Mouse (Mus musculus): ENCODE measurements around the gene Zfp109. TPM values are rescaled to one million over a fixed set of nuclear protein-coding genes. Genes with fewer than 3 reads are reported as not detected.
"Not testable (repeated sequence)": the region's sequence is repeated elsewhere in the genome, so short reads cannot be mapped to it uniquely, and the experiment has no call there.

Gene Zfp109
- 1.1 and 1.2 TPM in 2 replicates for polyA plus RNA-seq (2015; fragmentation: Nextera tagmentation; extraction: Ambion mirVana)

DNA sequence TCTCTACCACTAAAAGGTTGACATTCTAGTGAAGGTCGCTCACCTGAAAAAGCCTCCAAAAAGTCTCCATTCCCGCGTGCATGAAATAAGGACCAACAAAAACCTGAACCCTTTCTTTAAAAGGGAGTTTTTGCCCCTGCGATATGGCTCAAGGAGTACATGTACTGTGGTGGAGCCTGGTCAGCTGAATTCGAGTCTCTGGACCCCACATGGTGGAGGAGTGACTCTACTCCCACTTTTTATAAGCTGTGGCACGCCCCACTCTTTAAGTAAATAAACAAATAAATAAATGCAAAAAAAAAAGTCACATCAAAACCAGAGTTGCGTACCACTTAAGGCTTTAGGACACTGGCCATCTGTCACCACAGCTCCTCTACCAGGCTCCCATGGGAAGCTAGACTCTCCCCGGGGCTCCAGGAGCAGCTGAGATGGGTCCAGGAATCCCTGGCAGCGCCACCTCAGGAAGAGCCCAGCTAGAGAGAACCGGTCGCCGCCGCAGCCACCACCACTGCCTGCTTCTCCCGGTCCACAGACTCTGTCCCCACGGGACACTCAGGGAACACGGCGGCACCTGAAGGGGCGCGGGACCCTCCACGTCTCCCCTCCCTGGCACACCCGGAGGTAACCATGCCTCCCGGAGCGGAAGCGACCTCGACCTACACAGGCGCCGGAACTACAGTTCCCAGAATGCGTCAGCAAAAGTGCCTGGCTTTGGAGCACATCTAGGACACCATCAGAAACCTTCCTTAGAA, at the start of gene Zfp109:
Zfp109 (minus strand) TSS at position 521 of the 752 bp plus-strand sequence.
- no peak within 1 kb of the TSS for H3K27ac ChIP-seq (ENCODE audit: low read length)
- WGBS (ENCODE audit: insufficient replicate concordance), result 5% methylated on average over 28 of the region's 28 CpGs

DNA sequence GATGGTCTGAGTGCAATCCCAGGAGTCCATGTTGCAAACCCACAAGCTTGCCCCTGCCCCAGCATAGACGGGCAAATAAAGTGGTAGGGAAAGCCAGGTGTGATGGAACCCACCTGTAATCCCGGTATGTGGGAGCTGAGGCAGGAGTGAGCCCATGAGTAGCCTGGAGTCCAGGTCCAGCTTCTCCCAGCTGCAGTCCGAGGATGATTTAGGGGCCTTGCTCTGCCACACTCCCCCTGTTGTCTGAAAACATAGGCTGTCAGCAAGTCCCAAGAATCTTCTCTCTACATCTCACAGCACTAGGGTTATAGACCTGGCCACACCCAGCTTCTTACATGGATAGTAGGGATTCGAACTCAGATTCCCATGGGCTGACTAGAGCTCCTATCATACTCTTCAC, 49.6 kb upstream of the Zfp109 start:
- Histone ChIP-seq H3K4me3 (ENCODE audit: low read depth, low read length) (no peak overlapping the region), H3K9ac (ENCODE audit: low read depth, low read length) (no peak overlapping the region), H3K27me3 (ENCODE audit: control insufficient read depth, insufficient read depth, low read depth, low read length) (no peaks in the 10 kb centered on the region), H3K4me1 (ENCODE audit: control insufficient read depth, low read depth, low read length) (no peaks in the 10 kb centered on the region), H3K36me3 (ENCODE audit: control insufficient read depth, insufficient read depth) (peaks cover under 1% of the 10 kb centered on the region; the same call in 1 of the 2 replicates), H3K9me3 (replicated peaks; ENCODE audit: control insufficient read depth, low read length) (no peaks in the 10 kb centered on the region), H3K27ac (ENCODE audit: low read length) (no peak overlapping the region), H3K4me2 (ENCODE audit: low read depth, low read length) (no peak overlapping the region)
- WGBS (ENCODE audit: insufficient replicate concordance), result 51% methylated on average over 4 of the region's 4 CpGs
- ATAC-seq (ENCODE audit: low read depth), result no peak

More for the DNA sequence above, at the start of gene Zfp109:
- ATAC-seq (ENCODE audit: low read depth), result peak; percentile 77; the same call in 1 of the 2 replicates
- no peaks in the 10 kb centered on the region; the same call in 1 of the 2 replicates for H3K4me1 ChIP-seq (ENCODE audit: control insufficient read depth, low read depth, low read length)
- no peaks in the 10 kb centered on the region for H3K27me3 ChIP-seq (ENCODE audit: control insufficient read depth, insufficient read depth, low read depth, low read length)
- no peaks in the 10 kb centered on the region; the same call in 1 of the 2 replicates for H3K36me3 ChIP-seq (ENCODE audit: control insufficient read depth, insufficient read depth)
- peak within 1 kb of the TSS; percentile 60 for H3K4me2 ChIP-seq (ENCODE audit: low read depth, low read length)
- H3K9ac ChIP-seq (ENCODE audit: low read depth, low read length), result peak within 1 kb of the TSS; percentile 55
- H3K4me3 ChIP-seq (ENCODE audit: low read depth, low read length), result peak within 1 kb of the TSS; percentile 65
- H3K9me3 ChIP-seq (replicated peaks; ENCODE audit: control insufficient read depth, low read length), result no peaks in the 10 kb centered on the region

DNA sequence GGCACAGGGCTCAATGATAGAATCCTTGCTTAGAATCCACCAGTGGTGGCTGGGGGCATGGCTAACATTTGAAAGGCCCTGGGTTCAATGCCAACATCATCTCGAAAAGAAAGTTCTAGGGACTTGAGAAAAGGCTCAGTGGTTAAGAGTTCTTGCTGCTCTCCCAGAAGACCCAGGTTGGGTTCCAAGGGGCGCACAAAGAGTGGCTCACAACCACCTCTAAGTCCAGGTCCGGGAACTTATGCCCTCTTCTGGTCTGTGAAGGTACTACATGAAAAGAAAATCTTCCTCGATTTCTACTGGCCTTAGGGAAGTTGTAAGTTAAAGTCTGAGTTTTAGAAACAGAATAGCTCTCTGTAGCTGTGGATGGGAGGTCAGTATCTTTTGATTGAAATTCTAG, 48.7 kb upstream of the Zfp109 start:
- H3K4me1 ChIP-seq (ENCODE audit: control insufficient read depth, low read depth, low read length), result no peaks in the 10 kb centered on the region
- no peak overlapping the region for H3K9ac ChIP-seq (ENCODE audit: low read depth, low read length)
- H3K36me3 ChIP-seq (ENCODE audit: control insufficient read depth, insufficient read depth), result no peaks in the 10 kb centered on the region; the same call in 1 of the 2 replicates
- ATAC-seq (ENCODE audit: low read depth), result no peak
- H3K9me3 ChIP-seq (replicated peaks; ENCODE audit: control insufficient read depth, low read length), result no peaks in the 10 kb centered on the region
- no peak overlapping the region for H3K4me2 ChIP-seq (ENCODE audit: low read depth, low read length)
- no peak overlapping the region for H3K4me3 ChIP-seq (ENCODE audit: low read depth, low read length)
- H3K27ac ChIP-seq (ENCODE audit: low read length), result no peak overlapping the region
- 39% methylated on average over 4 of the region's 4 CpGs for WGBS (ENCODE audit: insufficient replicate concordance)
- no peaks in the 10 kb centered on the region for H3K27me3 ChIP-seq (ENCODE audit: control insufficient read depth, insufficient read depth, low read depth, low read length)

DNA sequence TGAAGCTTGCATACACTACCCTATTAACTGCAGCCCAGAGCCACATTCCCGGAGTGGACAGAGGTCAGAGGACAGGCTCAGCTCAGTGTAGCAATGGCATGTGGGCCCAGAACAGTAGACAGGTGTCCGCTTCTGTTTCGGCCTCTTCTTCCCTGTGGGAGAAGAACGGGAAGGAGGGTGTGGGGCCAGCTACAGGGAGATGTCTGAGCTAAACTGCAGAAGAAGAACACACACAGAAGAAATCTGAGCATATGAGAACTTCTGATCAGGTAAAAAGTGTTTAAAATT, 43.4 kb upstream of the Zfp109 start:
- Histone ChIP-seq H3K9ac (ENCODE audit: low read depth, low read length) (no peak overlapping the region), H3K27me3 (ENCODE audit: control insufficient read depth, insufficient read depth, low read depth, low read length) (no peaks in the 10 kb centered on the region), H3K4me3 (ENCODE audit: low read depth, low read length) (no peak overlapping the region), H3K4me1 (ENCODE audit: control insufficient read depth, low read depth, low read length) (no peaks in the 10 kb centered on the region), H3K27ac (ENCODE audit: low read length) (no peak overlapping the region), H3K9me3 (replicated peaks; ENCODE audit: control insufficient read depth, low read length) (no peaks in the 10 kb centered on the region), H3K4me2 (ENCODE audit: low read depth, low read length) (no peak overlapping the region), H3K36me3 (ENCODE audit: control insufficient read depth, insufficient read depth) (no peaks in the 10 kb centered on the region)
- 53% methylated on average over 4 of the region's 4 CpGs for WGBS (ENCODE audit: insufficient replicate concordance)
- ATAC-seq (ENCODE audit: low read depth), result no peak

DNA sequence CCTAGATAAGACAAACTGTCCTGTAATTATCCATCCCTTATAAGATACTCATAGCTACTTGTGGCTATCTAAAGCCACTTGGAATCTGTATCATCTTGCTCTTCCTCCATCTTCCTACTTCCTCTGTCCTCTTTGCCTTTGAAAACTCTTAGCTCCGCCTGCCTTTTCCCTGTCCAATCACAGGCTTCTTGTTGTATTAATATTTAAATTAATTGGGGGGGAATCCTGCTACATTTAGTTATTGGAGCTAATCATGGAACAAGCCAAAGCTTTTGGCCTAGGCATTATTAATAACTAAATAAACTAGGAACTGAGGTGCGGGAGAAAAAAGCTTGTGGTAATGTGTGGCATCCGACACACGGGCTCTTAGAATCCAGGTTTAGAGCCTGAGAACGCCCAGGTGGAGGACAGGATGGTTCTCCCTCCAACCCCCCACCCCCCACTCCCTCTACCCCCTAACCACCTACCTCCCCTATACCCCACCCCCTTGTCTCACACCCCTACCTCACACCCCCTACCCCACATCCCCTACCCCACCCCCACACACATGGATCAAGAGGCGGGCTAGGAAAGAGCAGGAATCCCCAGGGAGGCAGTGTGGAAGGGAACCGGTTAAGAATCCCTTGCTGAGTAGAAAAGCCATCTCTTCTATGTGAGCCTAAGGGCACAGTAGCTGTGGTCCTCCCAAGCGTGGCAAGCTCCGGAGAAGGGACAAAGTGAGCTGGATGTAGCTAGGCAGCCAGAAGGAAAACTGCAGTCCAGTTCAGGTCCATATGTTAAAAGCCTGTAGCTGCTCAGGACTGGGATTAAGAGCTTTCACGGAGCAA, 42.9 kb upstream of the Zfp109 start:
- H3K4me2 ChIP-seq (ENCODE audit: low read depth, low read length), result no peak overlapping the region
- 50% methylated on average over 10 of the region's 10 CpGs for WGBS (ENCODE audit: insufficient replicate concordance)

DNA sequence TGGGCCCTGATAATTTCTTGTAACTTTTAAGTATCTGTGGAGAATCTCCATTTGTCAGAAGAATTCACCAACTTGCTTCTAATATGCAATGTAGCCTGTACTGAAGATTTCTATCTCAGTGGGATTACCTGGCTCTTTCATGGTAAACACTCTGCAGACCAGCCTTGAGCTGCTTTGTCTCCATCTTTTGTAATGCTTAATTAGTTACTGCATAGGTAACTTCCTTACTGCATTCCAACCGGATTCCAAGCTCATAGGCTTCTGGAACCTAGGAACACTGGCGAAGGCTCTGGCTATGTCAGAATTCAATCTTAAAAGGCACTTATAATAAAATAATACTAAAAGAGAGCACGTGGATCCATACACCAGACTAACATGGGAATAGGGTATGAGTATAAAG, 41.4 kb upstream of the Zfp109 start:
- H3K9ac ChIP-seq (ENCODE audit: low read depth, low read length); H3K9me3 ChIP-seq (replicated peaks; ENCODE audit: control insufficient read depth, low read length); H3K4me1 ChIP-seq (ENCODE audit: control insufficient read depth, low read depth, low read length); H3K4me3 ChIP-seq (ENCODE audit: low read depth, low read length); ATAC-seq (ENCODE audit: low read depth); H3K36me3 ChIP-seq (ENCODE audit: control insufficient read depth, insufficient read depth); H3K27ac ChIP-seq (ENCODE audit: low read length); H3K4me2 ChIP-seq (ENCODE audit: low read depth, low read length); H3K27me3 ChIP-seq (ENCODE audit: control insufficient read depth, insufficient read depth, low read depth, low read length): not testable (repeated sequence)
- WGBS (ENCODE audit: insufficient replicate concordance), result 62% methylated on average over 3 of the region's 3 CpGs

More for the DNA sequence above, 42.9 kb upstream of the Zfp109 start:
- Histone ChIP-seq H3K27me3 (ENCODE audit: control insufficient read depth, insufficient read depth, low read depth, low read length) (no peaks in the 10 kb centered on the region), H3K27ac (ENCODE audit: low read length) (no peak overlapping the region), H3K36me3 (ENCODE audit: control insufficient read depth, insufficient read depth) (no peaks in the 10 kb centered on the region; the same call in 1 of the 2 replicates), H3K4me3 (ENCODE audit: low read depth, low read length) (no peak overlapping the region), H3K9me3 (replicated peaks; ENCODE audit: control insufficient read depth, low read length) (no peaks in the 10 kb centered on the region), H3K9ac (ENCODE audit: low read depth, low read length) (no peak overlapping the region), H3K4me1 (ENCODE audit: control insufficient read depth, low read depth, low read length) (no peaks in the 10 kb centered on the region)
- ATAC-seq (ENCODE audit: low read depth), result no peak

DNA sequence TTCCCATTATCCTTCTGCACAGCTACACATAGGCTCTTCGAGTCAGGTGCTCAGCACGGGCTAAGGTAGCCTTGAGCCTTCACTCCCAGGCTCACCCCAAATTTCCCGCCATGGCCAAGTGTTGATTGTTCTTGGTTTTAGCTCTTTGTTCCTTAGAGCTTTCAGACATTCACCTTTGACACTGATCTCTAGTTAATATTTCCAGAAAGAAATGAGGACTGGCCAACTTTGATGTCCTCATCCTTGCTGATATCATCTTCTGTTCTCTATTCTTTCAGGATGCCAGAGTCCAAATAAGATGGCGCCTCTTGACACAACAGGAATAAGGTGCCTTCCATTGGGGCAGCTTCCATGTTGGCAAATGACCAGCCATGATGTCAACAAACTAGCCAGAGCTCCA, 37.1 kb upstream of the Zfp109 start:
- 64% methylated on average over 4 of the region's 4 CpGs for WGBS (ENCODE audit: insufficient replicate concordance)
- ATAC-seq (ENCODE audit: low read depth), result no peak
- H3K9ac ChIP-seq (ENCODE audit: low read depth, low read length), result no peak overlapping the region
- no peak overlapping the region for H3K4me3 ChIP-seq (ENCODE audit: low read depth, low read length)
- H3K4me1 ChIP-seq (ENCODE audit: control insufficient read depth, low read depth, low read length), result no peaks in the 10 kb centered on the region
- H3K9me3 ChIP-seq (replicated peaks; ENCODE audit: control insufficient read depth, low read length), result no peaks in the 10 kb centered on the region
- H3K4me2 ChIP-seq (ENCODE audit: low read depth, low read length), result no peak overlapping the region
- H3K27me3 ChIP-seq (ENCODE audit: control insufficient read depth, insufficient read depth, low read depth, low read length), result no peaks in the 10 kb centered on the region
- no peak overlapping the region for H3K27ac ChIP-seq (ENCODE audit: low read length)
- H3K36me3 ChIP-seq (ENCODE audit: control insufficient read depth, insufficient read depth), result peaks cover 4% of the 10 kb centered on the region; the same call in 1 of the 2 replicates

DNA sequence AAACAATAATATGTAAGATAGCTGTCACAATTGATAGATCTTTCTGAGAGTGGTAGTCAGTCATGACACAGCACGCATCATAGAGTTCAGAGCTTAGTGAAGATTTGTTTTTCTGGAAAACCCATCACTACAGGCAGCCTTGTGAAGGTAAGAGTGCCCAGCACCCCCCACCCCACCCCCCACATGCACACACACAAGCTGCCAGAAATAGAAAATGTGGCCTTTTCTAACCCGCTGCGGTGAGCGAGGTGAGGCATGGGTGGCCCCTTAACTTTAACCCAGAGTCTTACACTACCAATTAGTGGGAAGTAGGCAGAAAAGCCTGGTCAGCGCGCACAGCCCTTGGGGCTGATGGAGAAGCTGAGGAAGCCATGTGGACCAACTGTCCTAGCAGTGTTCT, 33.8 kb upstream of the Zfp109 start:
- H3K9ac ChIP-seq (ENCODE audit: low read depth, low read length), result no peak overlapping the region
- 82% methylated on average over 6 of the region's 6 CpGs for WGBS (ENCODE audit: insufficient replicate concordance)

DNA sequence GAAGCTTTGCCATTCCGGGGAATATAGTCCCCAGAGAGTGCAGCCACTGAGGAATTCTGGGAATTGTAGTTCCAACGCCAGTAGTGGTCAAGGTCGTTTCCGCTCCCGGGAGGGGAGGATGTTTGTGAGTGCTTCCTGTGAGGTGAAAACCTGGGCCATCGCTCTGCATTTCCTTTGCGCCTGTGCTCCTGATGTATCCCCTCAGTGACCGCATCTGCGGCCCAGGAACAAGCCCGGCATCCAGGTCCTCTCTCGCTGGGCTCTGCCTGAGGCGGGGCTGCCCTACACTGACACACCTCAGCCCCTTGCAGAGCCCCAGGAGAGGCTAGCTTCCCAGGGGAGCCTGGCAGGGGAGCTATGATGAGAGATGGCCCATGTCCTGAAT, 32.9 kb upstream of the Zfp109 start, which contains the start of gene Zfp93:
Zfp93 (plus strand) TSS at position 133 of the 385 bp plus-strand sequence.
- H3K4me3 ChIP-seq (ENCODE audit: low read depth, low read length), result peak within 1 kb of the TSS; percentile 64

More for the DNA sequence above, 33.8 kb upstream of the Zfp109 start:
- no peaks in the 10 kb centered on the region for H3K9me3 ChIP-seq (replicated peaks; ENCODE audit: control insufficient read depth, low read length)
- ATAC-seq (ENCODE audit: low read depth), result no peak
- H3K4me1 ChIP-seq (ENCODE audit: control insufficient read depth, low read depth, low read length), result no peaks in the 10 kb centered on the region
- no peak overlapping the region for H3K4me2 ChIP-seq (ENCODE audit: low read depth, low read length)
- H3K27ac ChIP-seq (ENCODE audit: low read length), result no peak overlapping the region
- no peak overlapping the region for H3K4me3 ChIP-seq (ENCODE audit: low read depth, low read length)
- peaks cover 4% of the 10 kb centered on the region; the same call in 1 of the 2 replicates for H3K36me3 ChIP-seq (ENCODE audit: control insufficient read depth, insufficient read depth)
- no peaks in the 10 kb centered on the region for H3K27me3 ChIP-seq (ENCODE audit: control insufficient read depth, insufficient read depth, low read depth, low read length)

More for the DNA sequence above, 32.9 kb upstream of the Zfp109 start, which contains the start of gene Zfp93:
- 5% methylated on average over 12 of the region's 12 CpGs for WGBS (ENCODE audit: insufficient replicate concordance)
- no peak within 1 kb of the TSS for H3K27ac ChIP-seq (ENCODE audit: low read length)
- H3K27me3 ChIP-seq (ENCODE audit: control insufficient read depth, insufficient read depth, low read depth, low read length), result no peaks in the 10 kb centered on the region
- no peaks in the 10 kb centered on the region for H3K9me3 ChIP-seq (replicated peaks; ENCODE audit: control insufficient read depth, low read length)
- no peaks in the 10 kb centered on the region for H3K4me1 ChIP-seq (ENCODE audit: control insufficient read depth, low read depth, low read length)
- H3K4me2 ChIP-seq (ENCODE audit: low read depth, low read length), result peak within 1 kb of the TSS; percentile 63
- peaks cover 4% of the 10 kb centered on the region; the same call in 1 of the 2 replicates for H3K36me3 ChIP-seq (ENCODE audit: control insufficient read depth, insufficient read depth)
- H3K9ac ChIP-seq (ENCODE audit: low read depth, low read length), result peak within 1 kb of the TSS; percentile 70
- ATAC-seq (ENCODE audit: low read depth), result peak; percentile 91

All from liver, embryonic 16.5 days (tissue).